Mouse (Mus musculus): ENCODE measurements around the gene Gm4553. TPM values are rescaled to one million over a fixed set of nuclear protein-coding genes. Genes with fewer than 3 reads are reported as not detected.
A peak's percentile ranks its signal among the peaks of the same experiment; 100 is the strongest.
"Not testable (repeated sequence)": the region's sequence is repeated elsewhere in the genome, so short reads cannot be mapped to it uniquely, and the experiment has no call there.

Gm4553 gene
- polyA plus RNA-seq, 1 experiment from 2014 or later, result not detected

- Histone ChIP-seq H3K9ac (ENCODE audit: low read length) (no peak overlapping the region), H3K4me3 (ENCODE audit: low read depth, low read length) (no peak overlapping the region), H3K9me3 (ENCODE audit: control insufficient read depth, low read length) (no peaks in the 10 kb centered on the region), H3K27me3 (replicated peaks; ENCODE audit: control insufficient read depth, insufficient read depth, low read length) (no peaks in the 10 kb centered on the region), H3K4me2 (ENCODE audit: low read length) (no peak overlapping the region), H3K27ac (ENCODE audit: low read depth) (no peak overlapping the region), H3K36me3 (ENCODE audit: control insufficient read depth, insufficient read depth, low read length) (no peaks in the 10 kb centered on the region), H3K4me1 (replicated peaks; ENCODE audit: control insufficient read depth, insufficient read depth, low read length) (no peaks in the 10 kb centered on the region)
- DNase-seq (ENCODE audit: low spot score), result peak; percentile 52
- no peak for ATAC-seq (replicated peaks; ENCODE audit: low FRiP score, low TSS enrichment, low read depth)
- 3% methylated on average over 1 of the region's 1 CpGs for WGBS
Observed at GRCm38 (mm10) chr7:142146033-142146432, 19.5 kb downstream of the Gm4553 start.

GRCm38 (mm10) chr7:142145413-142145940 is 20.1 kb downstream of the Gm4553 start:
- no peak overlapping the region for H3K4me2 ChIP-seq (ENCODE audit: low read length)
- whole genome bisulfite sequencing, result 41% methylated on average over 4 of the region's 4 CpGs
- no peaks in the 10 kb centered on the region for H3K36me3 ChIP-seq (ENCODE audit: control insufficient read depth, insufficient read depth, low read length)
- H3K27me3 ChIP-seq (replicated peaks; ENCODE audit: control insufficient read depth, insufficient read depth, low read length), result no peaks in the 10 kb centered on the region
- H3K9ac ChIP-seq (ENCODE audit: low read length), result no peak overlapping the region
- no peaks in the 10 kb centered on the region for H3K9me3 ChIP-seq (ENCODE audit: control insufficient read depth, low read length)
- H3K4me1 ChIP-seq (replicated peaks; ENCODE audit: control insufficient read depth, insufficient read depth, low read length), result no peaks in the 10 kb centered on the region
- no peak overlapping the region for H3K27ac ChIP-seq (ENCODE audit: low read depth)
- ATAC-seq (replicated peaks; ENCODE audit: low FRiP score, low TSS enrichment, low read depth) (no peak), DNase-seq (ENCODE audit: low spot score) (no peak)
- H3K4me3 ChIP-seq (ENCODE audit: low read depth, low read length), result no peak overlapping the region

- Histone ChIP-seq H3K4me1 (replicated peaks; ENCODE audit: control insufficient read depth, insufficient read depth, low read length) (no peaks in the 10 kb centered on the region), H3K27ac (ENCODE audit: low read depth) (no peak within 1 kb of the TSS), H3K4me2 (ENCODE audit: low read length) (no peak within 1 kb of the TSS), H3K4me3 (ENCODE audit: low read depth, low read length) (no peak within 1 kb of the TSS), H3K36me3 (ENCODE audit: control insufficient read depth, insufficient read depth, low read length) (no peaks in the 10 kb centered on the region), H3K27me3 (replicated peaks; ENCODE audit: control insufficient read depth, insufficient read depth, low read length) (no peaks in the 10 kb centered on the region), H3K9me3 (ENCODE audit: control insufficient read depth, low read length) (no peaks in the 10 kb centered on the region), H3K9ac (ENCODE audit: low read length) (no peak within 1 kb of the TSS)
- ATAC-seq (replicated peaks; ENCODE audit: low FRiP score, low TSS enrichment, low read depth), result no peak
- no peak for DNase-seq (ENCODE audit: low spot score)
- 73% methylated on average over 1 of the region's 1 CpGs for WGBS
Observed at GRCm38 (mm10) chr7:142144507-142144906, 21.0 kb downstream of the Gm4553 start, which contains the start of gene Gm45337. Gm45337 (minus strand) TSS chr7:142144607.

GRCm38 (mm10) chr7:142143506-142144010 is 22.0 kb downstream of the Gm4553 start:
- H3K9me3 ChIP-seq (ENCODE audit: control insufficient read depth, low read length); H3K4me3 ChIP-seq (ENCODE audit: low read depth, low read length); H3K36me3 ChIP-seq (ENCODE audit: control insufficient read depth, insufficient read depth, low read length); H3K27me3 ChIP-seq (replicated peaks; ENCODE audit: control insufficient read depth, insufficient read depth, low read length); H3K4me2 ChIP-seq (ENCODE audit: low read length); H3K27ac ChIP-seq (ENCODE audit: low read depth); H3K4me1 ChIP-seq (replicated peaks; ENCODE audit: control insufficient read depth, insufficient read depth, low read length); H3K9ac ChIP-seq (ENCODE audit: low read length); ATAC-seq (replicated peaks; ENCODE audit: low FRiP score, low TSS enrichment, low read depth); DNase-seq (ENCODE audit: low spot score): not testable (repeated sequence)
- 40% methylated on average over 1 of the region's 1 CpGs for WGBS

GRCm38 (mm10) chr7:142140696-142141095 is 24.8 kb downstream of the Gm4553 start:
- Histone ChIP-seq H3K36me3 (ENCODE audit: control insufficient read depth, insufficient read depth, low read length) (no peaks in the 10 kb centered on the region), H3K27ac (ENCODE audit: low read depth) (no peak overlapping the region), H3K4me2 (ENCODE audit: low read length) (no peak overlapping the region), H3K9me3 (ENCODE audit: control insufficient read depth, low read length) (no peaks in the 10 kb centered on the region), H3K4me3 (ENCODE audit: low read depth, low read length) (no peak overlapping the region), H3K9ac (ENCODE audit: low read length) (no peak overlapping the region), H3K4me1 (replicated peaks; ENCODE audit: control insufficient read depth, insufficient read depth, low read length) (no peaks in the 10 kb centered on the region), H3K27me3 (replicated peaks; ENCODE audit: control insufficient read depth, insufficient read depth, low read length) (no peaks in the 10 kb centered on the region)
- no peak for DNase-seq (ENCODE audit: low spot score)
- no peak for ATAC-seq (replicated peaks; ENCODE audit: low FRiP score, low TSS enrichment, low read depth)
- 17% methylated on average over 1 of the region's 1 CpGs for WGBS

- not testable (repeated sequence) for DNase-seq (ENCODE audit: low spot score); H3K36me3 ChIP-seq (ENCODE audit: control insufficient read depth, insufficient read depth, low read length); ATAC-seq (replicated peaks; ENCODE audit: low FRiP score, low TSS enrichment, low read depth); H3K9me3 ChIP-seq (ENCODE audit: control insufficient read depth, low read length); H3K4me3 ChIP-seq (ENCODE audit: low read depth, low read length); H3K9ac ChIP-seq (ENCODE audit: low read length); H3K27me3 ChIP-seq (replicated peaks; ENCODE audit: control insufficient read depth, insufficient read depth, low read length); H3K4me2 ChIP-seq (ENCODE audit: low read length); H3K27ac ChIP-seq (ENCODE audit: low read depth); H3K4me1 ChIP-seq (replicated peaks; ENCODE audit: control insufficient read depth, insufficient read depth, low read length)
- 53% methylated on average over 2 of the region's 2 CpGs for WGBS
Observed at GRCm38 (mm10) chr7:142135934-142136333, 29.6 kb downstream of the Gm4553 start, which contains the start of gene Gm39115. Gm39115 (minus strand) TSS chr7:142136034.

- no peaks in the 10 kb centered on the region for H3K27me3 ChIP-seq (replicated peaks; ENCODE audit: control insufficient read depth, insufficient read depth, low read length)
- no peak for DNase-seq (ENCODE audit: low spot score)
- no peak overlapping the region for H3K27ac ChIP-seq (ENCODE audit: low read depth)
- H3K4me3 ChIP-seq (ENCODE audit: low read depth, low read length), result no peak overlapping the region
- WGBS, result 52% methylated on average over 4 of the region's 4 CpGs
- ATAC-seq (replicated peaks; ENCODE audit: low FRiP score, low TSS enrichment, low read depth), result no peak
- H3K4me2 ChIP-seq (ENCODE audit: low read length), result no peak overlapping the region
- H3K9me3 ChIP-seq (ENCODE audit: control insufficient read depth, low read length), result no peaks in the 10 kb centered on the region
- no peak overlapping the region for H3K9ac ChIP-seq (ENCODE audit: low read length)
- no peaks in the 10 kb centered on the region for H3K36me3 ChIP-seq (ENCODE audit: control insufficient read depth, insufficient read depth, low read length)
- H3K4me1 ChIP-seq (replicated peaks; ENCODE audit: control insufficient read depth, insufficient read depth, low read length), result no peaks in the 10 kb centered on the region
Observed at GRCm38 (mm10) chr7:142134206-142134995, 31.1 kb downstream of the Gm4553 start.

GRCm38 (mm10) chr7:142128843-142129242 is 36.7 kb downstream of the Gm4553 start:
- H3K36me3 ChIP-seq (ENCODE audit: control insufficient read depth, insufficient read depth, low read length), result no peaks in the 10 kb centered on the region
- DNase-seq (ENCODE audit: low spot score) (no peak), ATAC-seq (replicated peaks; ENCODE audit: low FRiP score, low TSS enrichment, low read depth) (no peak)
- no peak overlapping the region for H3K4me3 ChIP-seq (ENCODE audit: low read depth, low read length)
- H3K4me2 ChIP-seq (ENCODE audit: low read length), result no peak overlapping the region
- H3K4me1 ChIP-seq (replicated peaks; ENCODE audit: control insufficient read depth, insufficient read depth, low read length), result no peaks in the 10 kb centered on the region
- no peak overlapping the region for H3K9ac ChIP-seq (ENCODE audit: low read length)
- H3K27me3 ChIP-seq (replicated peaks; ENCODE audit: control insufficient read depth, insufficient read depth, low read length), result no peaks in the 10 kb centered on the region
- 69% methylated on average over 4 of the region's 4 CpGs for whole genome bisulfite sequencing
- no peak overlapping the region for H3K27ac ChIP-seq (ENCODE audit: low read depth)
- H3K9me3 ChIP-seq (ENCODE audit: control insufficient read depth, low read length), result no peaks in the 10 kb centered on the region

Data from intestine, embryonic 14.5 days (tissue).